22 mouse cellular contexts compared by ENCODE assay signal in the genomic region with DNA sequence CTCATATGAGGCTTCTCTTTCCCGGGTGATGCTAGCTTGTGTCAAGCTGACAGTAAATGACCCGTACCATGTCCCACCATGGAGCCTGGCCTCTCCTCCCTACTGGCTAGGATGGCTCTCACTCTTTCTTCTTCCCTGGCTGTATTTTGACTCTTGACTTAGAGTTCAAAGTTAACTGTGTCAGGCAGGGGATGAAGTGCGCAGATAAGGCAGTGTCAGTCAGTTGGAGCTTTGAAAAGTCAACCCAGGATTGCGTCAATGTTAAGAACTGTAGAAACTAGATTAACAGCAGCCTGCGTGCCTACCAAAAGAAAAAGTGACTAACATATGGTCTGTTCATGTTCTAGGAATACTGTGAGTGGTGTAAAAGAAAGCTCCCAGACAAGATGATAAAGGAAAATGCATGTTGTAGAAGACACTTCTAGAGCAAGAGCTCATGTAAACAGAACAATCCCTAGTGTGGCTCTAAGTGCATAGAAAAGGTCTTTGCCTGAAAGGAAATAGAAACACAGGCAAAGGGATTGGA. TPM values are rescaled to one million over a fixed set of nuclear protein-coding genes. Genes with fewer than 3 reads are reported as not detected.
A peak's percentile ranks its signal among the peaks of the same experiment; 100 is the strongest.
DNase-seq lines count a peak whose midpoint lies in the region; ATAC-seq and TF ChIP-seq lines count a peak whose summit lies in the region.
"Had no signal": no experiment of that assay in that cellular context is flagged by ENCODE, and none has a peak within 500 bp of the region (broad histone marks: within the 10 kb centered on the region; RNA-seq: fewer than 3 reads in every experiment).

No protein-coding gene starts in this region.

- H3K4me1 ChIP-seq in liver, embryonic 16.5 days (ENCODE audit: control insufficient read depth, low read depth, low read length), result no peaks in the 10 kb centered on the region
- H3K4me1 ChIP-seq in cortical plate, adult 2 months (ENCODE audit: control insufficient read depth, insufficient read depth, low read length), result peaks cover 2% of the 10 kb centered on the region; the same call in 1 of the 2 replicates
- H3K4me1 ChIP-seq in forebrain, embryonic 15.5 days, result no peaks in the 10 kb centered on the region
- H3K4me1 ChIP-seq: hindbrain, embryonic 12.5 days had no signal

- H3K9me3 ChIP-seq in liver, embryonic 16.5 days (replicated peaks; ENCODE audit: control insufficient read depth, low read length), result no peaks in the 10 kb centered on the region
- no peaks in the 10 kb centered on the region for H3K9me3 ChIP-seq in forebrain, embryonic 15.5 days
- H3K9me3 ChIP-seq: embryonic facial prominence, embryonic 12.5 days; embryonic facial prominence, embryonic 15.5 days; hindbrain, embryonic 12.5 days had no signal

- TF ChIP-seq POLR2A in cortical plate, adult 2 months (IDR thresholded peaks at IDR 0.05; ENCODE audit: extremely low read depth, insufficient read depth, low read length), result no peak

- peak; percentile 39; the same call in 1 of the 2 replicates for ATAC-seq in liver, embryonic 16.5 days (ENCODE audit: low read depth)
- no peak for ATAC-seq in forebrain, embryonic 15.5 days (replicated peaks)
- ATAC-seq: CD4-positive, CD25-positive, alpha-beta regulatory T cell, adult 4 months; forebrain, embryonic 14.5 days; hindbrain, embryonic 16.5 days had no signal

- whole genome bisulfite sequencing in liver, embryonic 16.5 days (ENCODE audit: insufficient replicate concordance), result 60% methylated on average over 5 of the region's 5 CpGs
- WGBS in forebrain, embryonic 15.5 days, result 94% methylated on average over 5 of the region's 5 CpGs

- H3K9ac ChIP-seq in liver, embryonic 16.5 days (ENCODE audit: low read depth, low read length), result no peak overlapping the region
- H3K9ac ChIP-seq in forebrain, embryonic 15.5 days (replicated peaks), result no peak overlapping the region
- H3K9ac ChIP-seq: embryonic facial prominence, embryonic 12.5 days; embryonic facial prominence, embryonic 15.5 days; hindbrain, embryonic 12.5 days had no signal

- no peaks in the 10 kb centered on the region for H3K27me3 ChIP-seq in liver, embryonic 16.5 days (ENCODE audit: control insufficient read depth, insufficient read depth, low read depth, low read length)
- H3K27me3 ChIP-seq in forebrain, embryonic 15.5 days, result no peaks in the 10 kb centered on the region
- H3K27me3 ChIP-seq: embryonic facial prominence, embryonic 12.5 days; embryonic facial prominence, embryonic 15.5 days; hindbrain, embryonic 12.5 days had no signal

- no peaks in the 10 kb centered on the region for H3K36me3 ChIP-seq in liver, embryonic 16.5 days (ENCODE audit: control insufficient read depth, insufficient read depth)
- no peaks in the 10 kb centered on the region for H3K36me3 ChIP-seq in forebrain, embryonic 15.5 days
- H3K36me3 ChIP-seq: embryonic facial prominence, embryonic 12.5 days; embryonic facial prominence, embryonic 15.5 days; hindbrain, embryonic 12.5 days had no signal

- no peak for TF ChIP-seq CTCF in cortical plate, adult 2 months (IDR thresholded peaks at IDR 0.05; ENCODE audit: extremely low read depth, insufficient read depth, low read length)

- no peak overlapping the region for H3K4me2 ChIP-seq in liver, embryonic 16.5 days (ENCODE audit: low read depth, low read length)
- H3K4me2 ChIP-seq in forebrain, embryonic 15.5 days (replicated peaks), result no peak overlapping the region
- H3K4me2 ChIP-seq: embryonic facial prominence, embryonic 12.5 days; embryonic facial prominence, embryonic 15.5 days; heart, embryonic 11.5 days; hindbrain, embryonic 12.5 days had no signal

- H3K27ac ChIP-seq in liver, embryonic 16.5 days (ENCODE audit: low read length), result no peak overlapping the region
- 0 out of 2 replicates have a peak overlapping the region, but pooled peaks have one; percentile 29 for H3K27ac ChIP-seq in cortical plate, adult 2 months (ENCODE audit: insufficient read depth, low read length)
- no peak overlapping the region for H3K27ac ChIP-seq in forebrain, embryonic 15.5 days (replicated peaks)
- H3K27ac ChIP-seq: embryonic facial prominence, embryonic 12.5 days; embryonic facial prominence, embryonic 15.5 days; gastrocnemius, adult 2 months; hindbrain, embryonic 12.5 days had no signal

- peak; percentile 27 for DNase-seq in kidney, adult 9 months
- no peak for DNase-seq in kidney, postnatal 36 days
- DNase-seq in liver, result no peak
- DNase-seq in brain, adult 2 months (ENCODE audit: low read depth, low spot score), result peak; percentile 44
- DNase-seq in cerebellum, adult 11-12 months, result no peak
- DNase-seq: adrenal gland, adult 2 months; adrenal gland, postnatal 14 days; cerebellum, adult 18-20 months; cerebellum, adult 9-10 months; cerebellum, postnatal 14 days; gastrocnemius, adult 2 months; gastrocnemius, postnatal 14 days had no signal

- no peak overlapping the region for H3K4me3 ChIP-seq in liver, embryonic 16.5 days (ENCODE audit: low read depth, low read length)
- no peak overlapping the region for H3K4me3 ChIP-seq in cortical plate, adult 2 months (ENCODE audit: insufficient read depth, low read length)
- H3K4me3 ChIP-seq in forebrain, embryonic 15.5 days, result no peak overlapping the region
- H3K4me3 ChIP-seq: embryonic facial prominence, embryonic 12.5 days; embryonic facial prominence, embryonic 15.5 days; gastrocnemius, adult 2 months; hindbrain, embryonic 12.5 days had no signal

RNA-seq across cellular contexts. Expression of gene Rnf24, which starts 44.7 kb away (rescaled TPM):
- polyA plus RNA-seq in liver, embryonic 16.5 days (2015; fragmentation: Nextera tagmentation; extraction: Ambion mirVana), result 0.46 and 0.61 TPM in 2 replicates
- 20.6 and 21.1 TPM in 2 replicates for polyA plus RNA-seq in cortical plate, adult 2 months (2012; rRNA removed)
- 20.5 and 20.6 TPM in 2 replicates for polyA plus RNA-seq in forebrain, embryonic 15.5 days (2015; fragmentation: Nextera tagmentation; extraction: Ambion mirVana)

Comparison
In these comparisons a context has a peak if more than half of its experiments do, and no peak if none do; other contexts are left out.
1. DNase-seq: peak in kidney, adult 9 months (single experiment) and brain, adult 2 months (single experiment); none in kidney, postnatal 36 days (0 of 2), liver (single experiment) and cerebellum, adult 11-12 months (single experiment).
2. RNA of gene Rnf24, which starts 44.7 kb away (polyA plus RNA-seq): 20.6 to 21.1 TPM in cortical plate, adult 2 months and 20.5 to 20.6 TPM in forebrain, embryonic 15.5 days; 0.46 to 0.61 TPM in liver, embryonic 16.5 days; every median in the first group is over 10 times any median in the second.